Mouse (Mus musculus): ENCODE results near the gene Armh3. TPM values are rescaled to one million over a fixed set of nuclear protein-coding genes. Genes with fewer than 3 reads are reported as not detected.
A peak's percentile ranks its signal among the peaks of the same experiment; 100 is the strongest.

The Armh3 gene
- polyA plus RNA-seq, 1 experiment from 2014 or later: 18.8 TPM

- Histone ChIP-seq H3K4me3 (replicated peaks) (peak overlapping the region; percentile 79), H3K9me3 (replicated peaks) (no peaks in the 10 kb centered on the region), H3K4me1 (peaks cover 75% of the 10 kb centered on the region), H3K27ac (peak overlapping the region; percentile 97), H3K36me3 (peaks cover 16% of the 10 kb centered on the region), H3K9ac (peak overlapping the region; percentile 84), H3K27me3 (no peaks in the 10 kb centered on the region), H3K4me2 (peak overlapping the region; percentile 71)
- ATAC-seq (replicated peaks; ENCODE audit: low FRiP score): no peak
- WGBS: 45% methylated on average over 14 of the region's 14 CpGs
These were observed 42.0 kb upstream of the Armh3 start for GRCm38 (mm10) chr19:46040149-46040902.

- H3K36me3 ChIP-seq: peaks cover 24% of the 10 kb centered on the region
- H3K9me3 ChIP-seq (replicated peaks): no peaks in the 10 kb centered on the region
- H3K4me1 ChIP-seq: peaks cover 75% of the 10 kb centered on the region
- peak overlapping the region; percentile 97 for H3K27ac ChIP-seq
- H3K9ac ChIP-seq: peak overlapping the region; percentile 84
- ATAC-seq (replicated peaks; ENCODE audit: low FRiP score): peak; percentile 80
- H3K27me3 ChIP-seq: no peaks in the 10 kb centered on the region
- under 1% methylated on average over 20 of the region's 30 CpGs for WGBS
- peak overlapping the region; percentile 79 for H3K4me3 ChIP-seq (replicated peaks)
- H3K4me2 ChIP-seq: peak overlapping the region; percentile 71
These were observed 41.2 kb upstream of the Armh3 start for GRCm38 (mm10) chr19:46039478-46039877.

GRCm38 (mm10) chr19:46038851-46039260, 40.6 kb upstream of the Armh3 start:
- peak overlapping the region; percentile 97 for H3K27ac ChIP-seq
- no peaks in the 10 kb centered on the region for H3K27me3 ChIP-seq
- peak overlapping the region; percentile 71 for H3K4me2 ChIP-seq
- H3K4me1 ChIP-seq: peaks cover 71% of the 10 kb centered on the region
- H3K9ac ChIP-seq: peak overlapping the region; percentile 84
- under 1% methylated on average over 13 of the region's 17 CpGs for WGBS
- no peaks in the 10 kb centered on the region for H3K9me3 ChIP-seq (replicated peaks)
- H3K36me3 ChIP-seq: peaks cover 31% of the 10 kb centered on the region
- peak; percentile 15 for ATAC-seq (replicated peaks; ENCODE audit: low FRiP score)
- H3K4me3 ChIP-seq (replicated peaks): peak overlapping the region; percentile 79

- Histone ChIP-seq H3K9ac (peak overlapping the region; percentile 84), H3K27ac (peak overlapping the region; percentile 97), H3K27me3 (no peaks in the 10 kb centered on the region), H3K4me1 (peaks cover 65% of the 10 kb centered on the region), H3K4me3 (replicated peaks) (peak overlapping the region; percentile 79), H3K36me3 (peaks cover 37% of the 10 kb centered on the region), H3K9me3 (replicated peaks) (no peaks in the 10 kb centered on the region), H3K4me2 (peak overlapping the region; percentile 71)
- no peak for ATAC-seq (replicated peaks; ENCODE audit: low FRiP score)
- 16% methylated on average over 13 of the region's 13 CpGs for WGBS
These were observed 39.9 kb upstream of the Armh3 start for GRCm38 (mm10) chr19:46037925-46038850.

- Histone ChIP-seq H3K27me3 (no peaks in the 10 kb centered on the region), H3K36me3 (peaks cover 45% of the 10 kb centered on the region), H3K4me1 (peaks cover 57% of the 10 kb centered on the region), H3K27ac (peak overlapping the region; percentile 97), H3K9me3 (replicated peaks) (no peaks in the 10 kb centered on the region), H3K9ac (peak overlapping the region; percentile 84), H3K4me2 (peak overlapping the region; percentile 71), H3K4me3 (replicated peaks) (peak overlapping the region; percentile 79)
- no peak for ATAC-seq (replicated peaks; ENCODE audit: low FRiP score)
- 26% methylated on average over 6 of the region's 6 CpGs for WGBS
These were observed 39.1 kb upstream of the Armh3 start for GRCm38 (mm10) chr19:46037243-46037924.

DNA sequence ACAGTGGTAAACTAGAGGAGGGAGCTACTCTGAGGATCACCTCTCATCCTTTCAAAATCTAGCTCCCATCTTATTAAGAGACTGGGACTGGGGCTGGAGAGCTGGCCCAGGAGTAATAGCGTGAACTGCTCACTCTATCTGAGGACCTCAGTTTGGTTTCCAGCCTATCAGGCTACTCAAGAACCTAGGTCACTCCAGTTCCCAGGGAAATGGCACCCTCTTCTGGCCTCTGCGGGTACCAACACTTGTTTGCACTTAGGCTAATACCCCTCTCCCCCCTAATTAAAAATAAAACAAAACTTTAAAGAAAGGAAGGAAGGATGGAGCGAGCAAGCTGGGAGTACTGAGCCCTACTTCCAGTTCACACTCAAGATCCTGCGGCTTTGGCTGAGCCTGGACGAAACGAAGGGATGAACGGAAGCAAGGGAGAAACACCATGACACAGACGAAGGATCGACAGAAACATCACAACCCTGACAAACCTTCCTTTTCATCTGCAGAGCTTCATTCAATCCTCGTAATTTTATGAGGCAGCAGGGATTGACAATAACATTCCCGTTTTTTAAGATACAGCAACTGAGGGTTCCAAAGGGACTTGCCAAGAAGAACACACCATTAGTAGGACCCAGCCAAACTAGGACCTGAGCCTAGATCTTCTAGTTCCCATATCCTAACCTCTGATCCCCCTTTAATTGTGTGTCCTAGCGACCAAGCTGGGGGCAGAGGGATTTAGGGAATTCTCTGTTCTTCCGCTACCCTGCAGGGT, 38.4 kb upstream of the Armh3 start:
- H3K9me3 ChIP-seq (replicated peaks): no peaks in the 10 kb centered on the region
- H3K27ac ChIP-seq: no peak overlapping the region
- peaks cover 49% of the 10 kb centered on the region for H3K4me1 ChIP-seq
- H3K9ac ChIP-seq: 0 out of 2 replicates have a peak overlapping the region, but pooled peaks have one; percentile 84
- H3K36me3 ChIP-seq: peaks cover 53% of the 10 kb centered on the region
- peak overlapping the region; percentile 71 for H3K4me2 ChIP-seq
- no peak for ATAC-seq (replicated peaks; ENCODE audit: low FRiP score)
- 82% methylated on average over 13 of the region's 13 CpGs for WGBS
- H3K27me3 ChIP-seq: no peaks in the 10 kb centered on the region
- H3K4me3 ChIP-seq (replicated peaks): peak overlapping the region; percentile 79

DNA sequence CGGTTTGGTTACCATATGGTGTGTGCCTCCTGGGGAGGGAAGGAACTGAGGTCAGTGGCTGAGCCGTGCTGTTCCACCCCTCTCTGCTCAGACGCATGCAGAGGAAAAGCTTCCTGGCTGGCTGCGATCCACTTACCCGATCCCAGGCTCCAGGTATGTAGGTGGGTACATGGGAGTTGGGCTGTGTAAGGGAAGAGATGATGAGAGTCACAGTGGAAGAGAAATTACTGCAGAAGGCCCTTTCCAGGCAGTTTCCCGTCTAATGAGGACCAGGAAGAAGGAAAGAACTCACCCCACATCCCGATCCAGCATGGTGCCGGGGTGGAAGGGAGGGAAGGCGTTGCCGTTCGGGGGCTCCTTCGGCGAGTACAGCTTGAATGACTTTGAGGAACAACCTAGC, 37.7 kb upstream of the Armh3 start:
- WGBS: 91% methylated on average over 13 of the region's 13 CpGs
- Histone ChIP-seq H3K9me3 (replicated peaks) (no peaks in the 10 kb centered on the region), H3K4me2 (no peak overlapping the region), H3K4me1 (peaks cover 42% of the 10 kb centered on the region), H3K4me3 (replicated peaks) (no peak overlapping the region), H3K27me3 (no peaks in the 10 kb centered on the region), H3K36me3 (peaks cover 58% of the 10 kb centered on the region), H3K27ac (no peak overlapping the region), H3K9ac (no peak overlapping the region)
- ATAC-seq (replicated peaks; ENCODE audit: low FRiP score): no peak

DNA sequence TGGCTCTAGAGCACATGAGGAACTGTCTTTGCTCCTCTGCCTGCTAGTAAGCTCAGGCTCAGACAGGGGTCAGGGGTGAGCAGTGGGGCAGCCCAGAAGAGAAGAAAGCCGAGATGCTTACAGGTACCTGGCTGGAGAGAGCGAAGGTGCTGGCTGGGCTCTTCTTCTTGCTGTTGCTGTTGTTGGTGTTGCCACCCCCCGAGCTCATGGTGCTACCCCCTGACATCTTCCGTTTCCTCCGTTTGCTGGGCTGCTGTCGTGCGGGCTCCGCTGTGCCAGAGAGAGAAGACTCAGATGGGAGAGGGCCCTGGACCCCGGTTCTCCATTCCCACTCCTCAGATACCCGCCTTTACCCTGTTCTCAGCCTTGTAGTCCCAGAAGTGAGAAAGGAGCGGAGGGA, 35.6 kb upstream of the Armh3 start:
- no peak overlapping the region for H3K27ac ChIP-seq
- H3K4me2 ChIP-seq: no peak overlapping the region
- H3K27me3 ChIP-seq: no peaks in the 10 kb centered on the region
- H3K36me3 ChIP-seq: peaks cover 74% of the 10 kb centered on the region
- no peak overlapping the region for H3K4me3 ChIP-seq (replicated peaks)
- no peak overlapping the region for H3K9ac ChIP-seq
- 91% methylated on average over 11 of the region's 11 CpGs for WGBS
- H3K4me1 ChIP-seq: peaks cover 28% of the 10 kb centered on the region
- no peaks in the 10 kb centered on the region for H3K9me3 ChIP-seq (replicated peaks)
- ATAC-seq (replicated peaks; ENCODE audit: low FRiP score): no peak

- Histone ChIP-seq H3K36me3 (peaks cover 74% of the 10 kb centered on the region), H3K27ac (no peak overlapping the region), H3K4me3 (replicated peaks) (no peak overlapping the region), H3K4me2 (no peak overlapping the region), H3K27me3 (no peaks in the 10 kb centered on the region), H3K9ac (no peak overlapping the region), H3K4me1 (peaks cover 20% of the 10 kb centered on the region), H3K9me3 (replicated peaks) (no peaks in the 10 kb centered on the region)
- no peak for ATAC-seq (replicated peaks; ENCODE audit: low FRiP score)
- WGBS: 71% methylated on average over 26 of the region's 26 CpGs
These were observed 34.6 kb upstream of the Armh3 start for GRCm38 (mm10) chr19:46032731-46033510.

DNA sequence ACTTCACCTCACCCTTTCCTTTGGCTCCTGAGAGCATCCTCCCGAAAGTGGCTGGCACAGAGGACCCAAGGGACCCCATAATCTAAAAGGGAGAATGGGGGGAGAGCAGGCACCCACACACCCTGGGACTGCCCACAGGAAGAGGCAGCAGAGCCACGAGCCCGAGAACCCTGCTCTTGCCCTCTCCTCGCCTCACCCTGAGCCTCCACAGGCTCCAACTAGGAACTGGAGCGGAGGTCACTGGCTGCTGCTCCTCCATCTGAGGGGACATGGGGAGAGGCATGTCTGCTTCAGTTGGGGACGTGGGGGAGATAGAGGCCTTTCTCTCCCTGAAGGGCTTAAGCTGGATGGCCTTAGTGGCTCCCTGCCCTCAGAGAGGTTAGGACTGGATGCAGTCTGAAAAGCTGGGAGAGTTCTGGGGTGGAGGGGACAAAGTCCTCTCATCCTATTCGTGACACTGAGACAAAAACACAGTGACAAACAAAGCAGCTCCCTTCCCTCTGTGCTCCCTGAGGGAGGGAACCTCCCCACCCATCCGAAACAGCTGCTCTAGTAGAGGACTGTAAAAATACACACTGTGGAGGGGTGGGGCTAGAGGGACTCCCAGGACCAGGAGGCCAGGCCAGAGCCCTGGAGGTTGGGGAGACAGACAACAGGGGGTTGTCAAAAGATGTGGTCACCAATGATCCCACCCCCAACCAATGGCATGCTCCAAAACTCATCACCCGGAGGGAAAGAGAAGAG, 33.6 kb upstream of the Armh3 start:
- H3K9me3 ChIP-seq (replicated peaks): no peaks in the 10 kb centered on the region
- peak; percentile 19; the same call in 1 of the 2 replicates for ATAC-seq (replicated peaks; ENCODE audit: low FRiP score)
- peaks cover 10% of the 10 kb centered on the region for H3K4me1 ChIP-seq
- H3K27ac ChIP-seq: no peak overlapping the region
- H3K4me2 ChIP-seq: no peak overlapping the region
- no peak overlapping the region for H3K4me3 ChIP-seq (replicated peaks)
- H3K9ac ChIP-seq: no peak overlapping the region
- whole genome bisulfite sequencing: 80% methylated on average over 9 of the region's 9 CpGs
- H3K27me3 ChIP-seq: no peaks in the 10 kb centered on the region
- H3K36me3 ChIP-seq: peaks cover 74% of the 10 kb centered on the region

All from kidney, embryonic 15.5 days (tissue).